Mouse (Mus musculus): ENCODE data around the gene Chp1. TPM values are rescaled to one million over a fixed set of nuclear protein-coding genes. Genes with fewer than 3 reads are reported as not detected.
"Not testable (repeated sequence)": the region's sequence is repeated elsewhere in the genome, so short reads cannot be mapped to it uniquely, and the experiment has no call there.

Gene Chp1
- polyA plus RNA-seq, 1 experiment from 2014 or later: 56.6 TPM

- Histone ChIP-seq H3K9ac (ENCODE audit: low read length) (peak overlapping the region; percentile 67), H3K4me3 (ENCODE audit: low read depth, low read length) (peak overlapping the region; percentile 85), H3K27ac (ENCODE audit: low read depth, low read length) (peak overlapping the region; percentile 57; the same call in 1 of the 2 replicates), H3K4me2 (ENCODE audit: low read depth, low read length, severe bottlenecking) (peak overlapping the region; percentile 68)
- not testable (repeated sequence) for H3K4me1 ChIP-seq (replicated peaks; ENCODE audit: control insufficient read depth, insufficient read depth, low read length); ATAC-seq (replicated peaks; ENCODE audit: low FRiP score); H3K36me3 ChIP-seq (ENCODE audit: control insufficient read depth, insufficient read depth, low read length); DNase-seq (ENCODE audit: low spot score); H3K27me3 ChIP-seq (ENCODE audit: control insufficient read depth, insufficient read depth, low read length); H3K9me3 ChIP-seq (ENCODE audit: control insufficient read depth, low read length)
- WGBS: 11% methylated on average over 6 of the region's 6 CpGs
Observed at GRCm38 (mm10) chr2:119619002-119619401, 71.5 kb downstream of the Chp1 start.

- Histone ChIP-seq H3K36me3 (ENCODE audit: control insufficient read depth, insufficient read depth, low read length) (no peaks in the 10 kb centered on the region; the same call in 1 of the 2 replicates), H3K4me3 (ENCODE audit: low read depth, low read length) (no peak overlapping the region)
Observed at GRCm38 (mm10) chr2:119621302-119621701, 73.8 kb downstream of the Chp1 start.

More at GRCm38 (mm10) chr2:119621302-119621701, 73.8 kb downstream of the Chp1 start:
- no peaks in the 10 kb centered on the region for H3K9me3 ChIP-seq (ENCODE audit: control insufficient read depth, low read length)
- H3K27ac ChIP-seq (ENCODE audit: low read depth, low read length): no peak overlapping the region
- ATAC-seq (replicated peaks; ENCODE audit: low FRiP score) (no peak), DNase-seq (ENCODE audit: low spot score) (no peak)
- no peaks in the 10 kb centered on the region for H3K27me3 ChIP-seq (ENCODE audit: control insufficient read depth, insufficient read depth, low read length)
- no peak overlapping the region for H3K9ac ChIP-seq (ENCODE audit: low read length)
- 99% methylated on average over 2 of the region's 2 CpGs for WGBS
- H3K4me1 ChIP-seq (replicated peaks; ENCODE audit: control insufficient read depth, insufficient read depth, low read length): peaks cover 7% of the 10 kb centered on the region; the same call in 1 of the 2 replicates
- H3K4me2 ChIP-seq (ENCODE audit: low read depth, low read length, severe bottlenecking): peak overlapping the region; percentile 21; the same call in 1 of the 2 replicates

Other genes starting within 250 kb of the Chp1 start
- gene Dll4, start 221.9 kb upstream of the Chp1 start, polyA plus RNA-seq (2014; fragmentation: Nextera tagmentation; extraction: Ambion mirVana): 2.8 and 3.7 TPM in 2 replicates
- 0.90 and 2.0 TPM in 2 replicates for gene Chac1, start 196.5 kb upstream of the Chp1 start, polyA plus RNA-seq (2014; fragmentation: Nextera tagmentation; extraction: Ambion mirVana)
- gene Ino80, start 70.0 kb upstream of the Chp1 start, polyA plus RNA-seq (2014; fragmentation: Nextera tagmentation; extraction: Ambion mirVana): 6.2 and 6.5 TPM in 2 replicates
- 0.13 and 0.59 TPM in 2 replicates for gene Exd1, start 70 bp upstream of the Chp1 start, polyA plus RNA-seq (2014; fragmentation: Nextera tagmentation; extraction: Ambion mirVana)
- gene Nusap1, start 70.6 kb downstream of the Chp1 start, polyA plus RNA-seq (2014; fragmentation: Nextera tagmentation; extraction: Ambion mirVana): 120 and 131 TPM in 2 replicates
- gene Oip5, start 70.8 kb downstream of the Chp1 start, polyA plus RNA-seq (2014; fragmentation: Nextera tagmentation; extraction: Ambion mirVana): 34.9 and 36.7 TPM in 2 replicates
- gene Ndufaf1, start 115.1 kb downstream of the Chp1 start, polyA plus RNA-seq (2014; fragmentation: Nextera tagmentation; extraction: Ambion mirVana): 37.7 and 39.5 TPM in 2 replicates
- 32.1 and 39.5 TPM in 2 replicates for gene Rtf1, start 127.4 kb downstream of the Chp1 start, polyA plus RNA-seq (2014; fragmentation: Nextera tagmentation; extraction: Ambion mirVana)
- 1.5 and 1.6 TPM in 2 replicates for gene Itpka, start 194.6 kb downstream of the Chp1 start, polyA plus RNA-seq (2014; fragmentation: Nextera tagmentation; extraction: Ambion mirVana)
- gene Ltk, start 212.7 kb downstream of the Chp1 start, polyA plus RNA-seq (2014; fragmentation: Nextera tagmentation; extraction: Ambion mirVana): 0.11 and 0.19 TPM in 2 replicates
- gene Rpap1, start 239.8 kb downstream of the Chp1 start, polyA plus RNA-seq (2014; fragmentation: Nextera tagmentation; extraction: Ambion mirVana): 38.1 and 40.3 TPM in 2 replicates

All from forebrain, embryonic 11.5 days (tissue).